ENCODE assay signal across 7 mouse cellular contexts in the genomic region with DNA sequence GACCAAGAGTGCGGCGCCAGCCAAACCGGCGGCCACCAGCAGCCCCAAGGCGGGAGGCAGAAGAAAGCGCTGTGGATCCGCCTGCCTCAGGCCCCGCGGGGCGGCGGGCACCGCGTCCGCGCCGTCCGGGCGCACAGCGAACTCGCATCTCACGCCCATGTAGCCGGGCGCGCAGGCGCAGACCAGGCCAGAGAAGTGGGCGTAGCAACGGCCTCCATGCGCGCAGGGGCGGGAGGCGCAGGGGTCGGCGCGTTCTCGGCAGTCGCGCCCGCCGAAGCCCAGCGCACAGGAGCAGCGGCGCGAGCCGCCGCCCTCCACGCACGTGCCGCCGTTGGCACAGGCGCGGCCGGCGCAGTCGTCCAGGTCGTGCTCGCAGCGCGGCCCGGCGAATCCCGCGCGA. TPM values are rescaled to one million over a fixed set of nuclear protein-coding genes. Genes with fewer than 3 reads are reported as not detected.
DNase-seq lines count a peak whose midpoint lies in the region; ATAC-seq and TF ChIP-seq lines count a peak whose summit lies in the region.

No protein-coding gene starts in this region.

- H3K9ac ChIP-seq in forebrain, embryonic 11.5 days (ENCODE audit: low read length): peak overlapping the region; percentile 56
- peak overlapping the region; percentile 70 for H3K9ac ChIP-seq in hindbrain, embryonic 14.5 days

- no peak for ATAC-seq in G1E (ENCODE audit: extremely low read depth, insufficient number of reproducible peaks, low FRiP score, poor library complexity, severe bottlenecking)
- peak; percentile 66 for ATAC-seq in forebrain, embryonic 11.5 days (replicated peaks; ENCODE audit: low FRiP score)
- ATAC-seq in hindbrain, embryonic 14.5 days (ENCODE audit: low FRiP score): peak; percentile 81

- H3K4me2 ChIP-seq in forebrain, embryonic 11.5 days (ENCODE audit: low read depth, low read length, severe bottlenecking): peak overlapping the region; percentile 63
- peak overlapping the region; percentile 83 for H3K4me2 ChIP-seq in hindbrain, embryonic 14.5 days (replicated peaks)

- H3K36me3 ChIP-seq in G1E (replicated peaks): no peaks in the 10 kb centered on the region
- H3K36me3 ChIP-seq in forebrain, embryonic 11.5 days (ENCODE audit: control insufficient read depth, insufficient read depth, low read length): no peaks in the 10 kb centered on the region
- no peaks in the 10 kb centered on the region for H3K36me3 ChIP-seq in hindbrain, embryonic 14.5 days (replicated peaks; ENCODE audit: control insufficient read depth, insufficient read depth)

- peaks cover 7% of the 10 kb centered on the region for H3K9me3 ChIP-seq in G1E (replicated peaks)
- no peaks in the 10 kb centered on the region for H3K9me3 ChIP-seq in forebrain, embryonic 11.5 days (ENCODE audit: control insufficient read depth, low read length)
- H3K9me3 ChIP-seq in hindbrain, embryonic 14.5 days (ENCODE audit: control insufficient read depth, low read length): no peaks in the 10 kb centered on the region

- peak; percentile 55 for DNase-seq in G1E (ENCODE audit: low spot score)
- DNase-seq in adrenal gland, adult 2 months: peak; percentile 83
- DNase-seq in forebrain, embryonic 11.5 days (ENCODE audit: low spot score): peak; percentile 90
- DNase-seq in hindbrain, embryonic 14.5 days (ENCODE audit: low spot score): peak; percentile 85
- peak; percentile 64 to 74 for DNase-seq in layer of hippocampus, postnatal 36 days
- peak; percentile 64 to 78 for DNase-seq in lung, postnatal 4 days
- peak; percentile 70 for DNase-seq in right cerebral cortex, postnatal 25 days

- no peak for TF ChIP-seq CTCF in G1E (IDR thresholded peaks at IDR 0.05; ENCODE audit: low read depth, low read length)

- peaks cover 58% of the 10 kb centered on the region for H3K27me3 ChIP-seq in G1E (ENCODE audit: insufficient read depth, low read length)
- H3K27me3 ChIP-seq in forebrain, embryonic 11.5 days (ENCODE audit: control insufficient read depth, insufficient read depth, low read length): peaks cover 68% of the 10 kb centered on the region
- peaks cover 32% of the 10 kb centered on the region; the same call in 1 of the 2 replicates for H3K27me3 ChIP-seq in hindbrain, embryonic 14.5 days (ENCODE audit: control insufficient read depth, insufficient read depth, low read length)

- H3K27ac ChIP-seq in forebrain, embryonic 11.5 days (ENCODE audit: low read depth, low read length): no peak overlapping the region
- H3K27ac ChIP-seq in hindbrain, embryonic 14.5 days: no peak overlapping the region

- WGBS in forebrain, embryonic 11.5 days: 2% methylated on average over 57 of the region's 63 CpGs
- 2% methylated on average over 63 of the region's 63 CpGs for WGBS in hindbrain, embryonic 14.5 days

- peaks cover 10% of the 10 kb centered on the region for H3K4me1 ChIP-seq in G1E (ENCODE audit: insufficient read depth, low read depth, low read length)
- peaks cover 13% of the 10 kb centered on the region for H3K4me1 ChIP-seq in forebrain, embryonic 11.5 days (replicated peaks; ENCODE audit: control insufficient read depth, insufficient read depth, low read length)
- H3K4me1 ChIP-seq in hindbrain, embryonic 14.5 days (replicated peaks; ENCODE audit: control insufficient read depth, insufficient read depth, low read length): peaks cover 9% of the 10 kb centered on the region; the same call in 1 of the 2 replicates

- peak overlapping the region; percentile 63; the same call in 1 of the 2 replicates for H3K4me3 ChIP-seq in G1E (ENCODE audit: low read depth, low read length)
- H3K4me3 ChIP-seq in forebrain, embryonic 11.5 days (ENCODE audit: low read depth, low read length): peak overlapping the region; percentile 37
- peak overlapping the region; percentile 54 for H3K4me3 ChIP-seq in hindbrain, embryonic 14.5 days (replicated peaks; ENCODE audit: low read length)

RNA-seq across cellular contexts. Expression of a gene that starts 3.5 kb away (rescaled TPM):
- total RNA-seq in G1E (2014; fragmentation: Nextera tagmentation) (not detected in 2 replicates), G1E (2017) (0.12 TPM in 1 of 2 replicates, not detected in the other)
- not detected in 2 replicates for polyA plus RNA-seq in G1E (2012)
- total RNA-seq in adrenal gland, adult 2 months (2021): not detected
- 0.19 TPM in 1 of 2 replicates, not detected in the other for polyA plus RNA-seq in adrenal gland, adult 2 months (2012; rRNA removed)
- 0.24 TPM in 1 of 2 replicates, not detected in the other for polyA plus RNA-seq in forebrain, embryonic 11.5 days (2014; fragmentation: Nextera tagmentation; extraction: Ambion mirVana)
- 0.74 and 0.91 TPM in 2 replicates for polyA plus RNA-seq in hindbrain, embryonic 14.5 days (2014; fragmentation: Nextera tagmentation; extraction: Ambion mirVana)
- total RNA-seq in layer of hippocampus, postnatal 36 days (2021): 1 to 10 TPM in 1 of 2 experiments, under 1 TPM in 1; 0.27 to 1.8 TPM

RNA-seq across cellular contexts. Expression of a gene that starts 7.6 kb away (rescaled TPM):
- total RNA-seq in G1E (2014; fragmentation: Nextera tagmentation) (1.2 TPM in 1 of 2 replicates, not detected in the other), G1E (2017) (0.49 TPM in 1 of 2 replicates, not detected in the other)
- polyA plus RNA-seq in G1E (2012): 0.23 and 0.25 TPM in 2 replicates
- total RNA-seq in adrenal gland, adult 2 months (2021): under 1 TPM in 1 of 2 experiments, not detected in 1; 0.10 TPM
- polyA plus RNA-seq in adrenal gland, adult 2 months (2012; rRNA removed): 0.16 and 0.29 TPM in 2 replicates
- polyA plus RNA-seq in forebrain, embryonic 11.5 days (2014; fragmentation: Nextera tagmentation; extraction: Ambion mirVana): 43.6 and 50.5 TPM in 2 replicates
- polyA plus RNA-seq in hindbrain, embryonic 14.5 days (2014; fragmentation: Nextera tagmentation; extraction: Ambion mirVana): 19.1 and 21.0 TPM in 2 replicates
- total RNA-seq in layer of hippocampus, postnatal 36 days (2021): 1 to 10 TPM; 2.1 to 2.8 TPM

RNA-seq across cellular contexts. Expression of a gene that starts 16.9 kb away (rescaled TPM):
- total RNA-seq in G1E (2014; fragmentation: Nextera tagmentation) (7.3 and 8.9 TPM in 2 replicates), G1E (2017) (5.4 and 6.3 TPM in 2 replicates)
- polyA plus RNA-seq in G1E (2012): 17.6 and 20.9 TPM in 2 replicates
- 10 to 100 TPM in 1 of 2 experiments, 1 to 10 TPM in 1; 9.1 to 17.6 TPM for total RNA-seq in adrenal gland, adult 2 months (2021)
- polyA plus RNA-seq in adrenal gland, adult 2 months (2012; rRNA removed): 44.8 and 49.6 TPM in 2 replicates
- 15.4 and 17.3 TPM in 2 replicates for polyA plus RNA-seq in forebrain, embryonic 11.5 days (2014; fragmentation: Nextera tagmentation; extraction: Ambion mirVana)
- 33.8 and 35.2 TPM in 2 replicates for polyA plus RNA-seq in hindbrain, embryonic 14.5 days (2014; fragmentation: Nextera tagmentation; extraction: Ambion mirVana)
- total RNA-seq in layer of hippocampus, postnatal 36 days (2021): 10 to 100 TPM; 36.5 to 36.8 TPM

RNA-seq across cellular contexts. Expression of a gene that starts 17.4 kb away (rescaled TPM):
- total RNA-seq in G1E (2014; fragmentation: Nextera tagmentation) (107 and 113 TPM in 2 replicates), G1E (2017) (58.3 and 73.9 TPM in 2 replicates)
- polyA plus RNA-seq in G1E (2012): 184 and 298 TPM in 2 replicates
- 10 to 100 TPM; 66.6 to 99.9 TPM for total RNA-seq in adrenal gland, adult 2 months (2021)
- polyA plus RNA-seq in adrenal gland, adult 2 months (2012; rRNA removed): 90.5 and 101 TPM in 2 replicates
- polyA plus RNA-seq in forebrain, embryonic 11.5 days (2014; fragmentation: Nextera tagmentation; extraction: Ambion mirVana): 222 and 235 TPM in 2 replicates
- polyA plus RNA-seq in hindbrain, embryonic 14.5 days (2014; fragmentation: Nextera tagmentation; extraction: Ambion mirVana): 125 and 137 TPM in 2 replicates
- 10 to 100 TPM; 41.1 to 42.1 TPM for total RNA-seq in layer of hippocampus, postnatal 36 days (2021)

RNA-seq across cellular contexts. Expression of a gene that starts 26.8 kb away (rescaled TPM):
- 18.0 and 23.5 TPM in 2 replicates for total RNA-seq in G1E (2014; fragmentation: Nextera tagmentation)
- 23.5 and 25.1 TPM in 2 replicates for total RNA-seq in G1E (2017)
- polyA plus RNA-seq in G1E (2012): 51.7 and 73.7 TPM in 2 replicates
- total RNA-seq in adrenal gland, adult 2 months (2021): 10 to 100 TPM; 23.4 to 24.4 TPM
- 30.4 and 36.8 TPM in 2 replicates for polyA plus RNA-seq in adrenal gland, adult 2 months (2012; rRNA removed)
- 12.6 and 16.1 TPM in 2 replicates for polyA plus RNA-seq in forebrain, embryonic 11.5 days (2014; fragmentation: Nextera tagmentation; extraction: Ambion mirVana)
- polyA plus RNA-seq in hindbrain, embryonic 14.5 days (2014; fragmentation: Nextera tagmentation; extraction: Ambion mirVana): 8.8 and 11.3 TPM in 2 replicates
- 10 to 100 TPM; 52.9 to 60.9 TPM for total RNA-seq in layer of hippocampus, postnatal 36 days (2021)

Comparison
In these comparisons a context has a peak if more than half of its experiments do, and no peak if none do; other contexts are left out.
1. RNA of a gene that starts 7.6 kb away (polyA plus RNA-seq): 43.6 to 50.5 TPM in forebrain, embryonic 11.5 days and 19.1 to 21.0 TPM in hindbrain, embryonic 14.5 days; 0.23 to 0.25 TPM in G1E and 0.16 to 0.29 TPM in adrenal gland, adult 2 months; every median in the first group is over 10 times any median in the second.
2. Peak in every context shown above with its lines, with median percentiles within 50 percentile points of each other: DNase-seq and H3K4me3 ChIP-seq.